Mouse (Mus musculus) C2C12 (cell line): ENCODE results near the gene Spen.

Experiments used
- CEBPB ChIP-seq: IDR thresholded peaks from one replicate; pipeline ENCODE4 v1.6.1; 2011; ENCODE audit warnings: low read depth, mild to moderate bottlenecking, control low read depth, moderate library complexity
- CTCF ChIP-seq: IDR thresholded peaks from one replicate; pipeline ENCODE4 v1.5.1; 2011; ENCODE audit not compliant: control insufficient read depth, insufficient read depth, insufficient read length
- MYOG ChIP-seq: IDR thresholded peaks from one replicate; pipeline ENCODE4 v1.6.1; 2011; ENCODE audit not compliant: control insufficient read depth, insufficient read length; ENCODE audit errors: extremely low read depth
- USF1 ChIP-seq: IDR thresholded peaks from one replicate; pipeline ENCODE4 v1.6.1; 2011; ENCODE audit warnings: low read depth, mild to moderate bottlenecking, control low read depth, moderate library complexity

DNA sequence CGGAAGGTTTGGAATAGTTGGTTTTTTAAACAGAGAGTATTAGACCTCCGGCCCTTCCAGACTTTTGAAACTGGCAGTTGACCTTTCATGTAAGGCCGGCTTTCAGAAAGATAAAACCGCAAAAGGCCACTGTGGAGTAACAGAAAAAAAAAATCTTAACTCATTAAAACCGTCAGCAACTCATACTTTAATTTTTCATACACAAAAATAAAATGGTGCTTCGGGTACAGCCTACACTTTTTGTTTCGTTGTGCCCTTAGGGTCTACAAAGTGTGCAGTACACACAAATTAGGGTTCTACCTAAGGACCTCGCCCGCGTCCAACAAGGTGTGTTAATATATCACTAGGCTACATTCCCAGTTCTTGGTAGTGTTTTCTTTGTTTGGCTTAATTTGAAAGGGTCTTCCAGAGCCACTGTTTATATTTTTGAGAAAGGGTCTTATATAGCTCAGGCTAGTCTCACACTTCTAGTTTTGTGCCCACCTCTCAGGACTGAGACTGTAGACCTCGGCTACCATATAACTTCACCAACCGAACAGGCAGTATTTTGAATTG lies 893 bp upstream of the Spen start:
- TF ChIP-seq CTCF (no peak), USF1 (no peak), CEBPB (no peak), MYOG (no peak)
